Comparison of ENCODE assay signal across 27 mouse cellular contexts in the genomic region with DNA sequence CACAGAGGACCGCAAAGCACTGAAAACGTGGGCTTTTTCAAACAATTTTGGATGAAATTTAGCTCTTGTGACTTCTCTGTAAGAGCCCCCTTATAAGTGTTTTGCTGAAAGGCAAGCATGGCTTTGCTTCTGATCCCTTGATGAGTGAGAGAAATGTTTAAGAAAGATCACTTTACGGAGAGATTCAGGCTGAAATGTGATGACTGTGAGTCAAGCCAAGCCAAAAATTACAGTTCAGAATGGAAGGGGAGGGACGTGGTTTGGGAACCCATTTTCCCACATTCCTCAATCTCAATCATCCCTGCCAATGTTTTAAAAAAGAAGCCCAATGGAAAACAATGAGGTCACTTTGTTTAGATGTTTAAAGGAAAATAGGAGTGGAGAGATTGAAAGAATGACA.
DNase-seq lines count a peak whose midpoint lies in the region; ATAC-seq and TF ChIP-seq lines count a peak whose summit lies in the region.
"Had no signal": no experiment of that assay in that cellular context is flagged by ENCODE, and none has a peak within 500 bp of the region (broad histone marks: within the 10 kb centered on the region; RNA-seq: fewer than 3 reads in every experiment).

No protein-coding gene starts in this region.

- DNase-seq in gastrocnemius, adult 2 months: no peak
- DNase-seq in gastrocnemius, postnatal 25 days: no peak
- DNase-seq in adipocyte (ENCODE audit: low spot score): peak; percentile 34
- DNase-seq in fibroblast of lung, adult 2 months (ENCODE audit: low read depth): peak; percentile 51
- peak; percentile 58 for DNase-seq in limb, embryonic 14.5 days (ENCODE audit: low spot score)
- no peak for DNase-seq in right cerebral cortex, postnatal 36 days (ENCODE audit: low spot score in 2 of 2)
- DNase-seq in stomach, postnatal 0 days (ENCODE audit: low spot score): no peak
- DNase-seq in layer of hippocampus, adult 18-20 months (ENCODE audit: low spot score in 2 of 2): no peak
- DNase-seq: adrenal gland, adult 2 months; cerebellum, adult 11 months; cerebellum, adult 9-11 months; heart, postnatal 14 days; kidney, adult 11 months; kidney, postnatal 36 days; layer of hippocampus, adult 9-11 months; liver; right cerebral cortex, postnatal 14 days; spleen, adult 18-20 months had no signal

- no peak overlapping the region for H3K4me3 ChIP-seq in gastrocnemius, adult 2 months
- no peak overlapping the region for H3K4me3 ChIP-seq in limb, embryonic 14.5 days (replicated peaks; ENCODE audit: low read length)
- no peak overlapping the region for H3K4me3 ChIP-seq in stomach, postnatal 0 days (ENCODE audit: low read depth, low read length)
- H3K4me3 ChIP-seq: forebrain, embryonic 12.5 days; heart, embryonic 12.5 days; kidney, embryonic 15.5 days; liver, embryonic 15.5 days; midbrain, embryonic 12.5 days had no signal

- no peak for TF ChIP-seq POLR2A in limb, embryonic 14.5 days (IDR thresholded peaks at IDR 0.05; ENCODE audit: borderline replicate concordance, extremely low read depth, insufficient read depth, insufficient read length)

- TF ChIP-seq CTCF in gastrocnemius, adult 2 months (IDR thresholded peaks at IDR 0.05): no peak
- TF ChIP-seq CTCF in stomach, postnatal 0 days (IDR thresholded peaks at IDR 0.05; ENCODE audit: low read depth): no peak

- 19% methylated on average over 4 of the region's 4 CpGs for WGBS in limb, embryonic 14.5 days
- 50% methylated on average over 4 of the region's 4 CpGs for WGBS in stomach, postnatal 0 days

- H3K36me3 ChIP-seq in limb, embryonic 14.5 days (ENCODE audit: control insufficient read depth, insufficient read depth, low read length): no peaks in the 10 kb centered on the region
- no peaks in the 10 kb centered on the region for H3K36me3 ChIP-seq in stomach, postnatal 0 days (ENCODE audit: control insufficient read depth, insufficient read depth, low read length)
- H3K36me3 ChIP-seq: forebrain, embryonic 12.5 days; heart, embryonic 12.5 days; kidney, embryonic 15.5 days; liver, embryonic 15.5 days; midbrain, embryonic 12.5 days had no signal

- peaks cover 3% of the 10 kb centered on the region; the same call in 1 of the 2 replicates for H3K4me1 ChIP-seq in limb, embryonic 14.5 days (ENCODE audit: control insufficient read depth, insufficient read depth, low read length)
- no peaks in the 10 kb centered on the region for H3K4me1 ChIP-seq in stomach, postnatal 0 days (replicated peaks; ENCODE audit: control insufficient read depth, insufficient read depth)
- H3K4me1 ChIP-seq: forebrain, embryonic 12.5 days; heart, embryonic 12.5 days; kidney, embryonic 15.5 days; liver, embryonic 15.5 days; midbrain, embryonic 12.5 days had no signal

- H3K27me3 ChIP-seq in limb, embryonic 14.5 days (ENCODE audit: control insufficient read depth, insufficient read depth, low read length): no peaks in the 10 kb centered on the region
- no peaks in the 10 kb centered on the region for H3K27me3 ChIP-seq in stomach, postnatal 0 days (ENCODE audit: control insufficient read depth, insufficient read depth, low read length)
- H3K27me3 ChIP-seq: forebrain, embryonic 12.5 days; heart, embryonic 12.5 days; kidney, embryonic 15.5 days; liver, embryonic 15.5 days; midbrain, embryonic 12.5 days; Patski had no signal

- ATAC-seq in limb, embryonic 14.5 days (ENCODE audit: low FRiP score, low read depth): 0 out of 2 replicates have a peak, but pooled peaks have one; percentile 53
- no peak for ATAC-seq in stomach, postnatal 0 days (ENCODE audit: low FRiP score, low TSS enrichment)
- ATAC-seq: CD4-positive, CD25-positive, alpha-beta regulatory T cell, adult 4 months; hindbrain, postnatal 0 days; lung, postnatal 0 days; Patski had no signal

- intact Hi-C loops in gastrocnemius, adult 2 months (cut with DNase I): no loop called here

- H3K4me2 ChIP-seq in limb, embryonic 14.5 days (replicated peaks; ENCODE audit: low read depth, low read length, severe bottlenecking): no peak overlapping the region
- H3K4me2 ChIP-seq in stomach, postnatal 0 days (replicated peaks; ENCODE audit: low read depth): no peak overlapping the region
- H3K4me2 ChIP-seq: forebrain, embryonic 12.5 days; heart, embryonic 12.5 days; kidney, embryonic 15.5 days; liver, embryonic 15.5 days; midbrain, embryonic 12.5 days had no signal

- no peaks in the 10 kb centered on the region for H3K9me3 ChIP-seq in limb, embryonic 14.5 days (ENCODE audit: control insufficient read depth, low read length)
- no peaks in the 10 kb centered on the region for H3K9me3 ChIP-seq in stomach, postnatal 0 days (ENCODE audit: control insufficient read depth, low read length)
- H3K9me3 ChIP-seq: forebrain, embryonic 12.5 days; heart, embryonic 12.5 days; kidney, embryonic 15.5 days; liver, embryonic 15.5 days; midbrain, embryonic 12.5 days had no signal

- H3K9ac ChIP-seq in limb, embryonic 14.5 days (ENCODE audit: low read depth, low read length, severe bottlenecking): no peak overlapping the region
- H3K9ac ChIP-seq in stomach, postnatal 0 days (ENCODE audit: low read length): no peak overlapping the region
- H3K9ac ChIP-seq: forebrain, embryonic 12.5 days; heart, embryonic 12.5 days; kidney, embryonic 15.5 days; liver, embryonic 15.5 days; midbrain, embryonic 12.5 days had no signal

- 0 out of 2 replicates have a peak overlapping the region, but pooled peaks have one; percentile 24 for H3K27ac ChIP-seq in gastrocnemius, adult 2 months
- 0 out of 2 replicates have a peak overlapping the region, but pooled peaks have one; percentile 26 for H3K27ac ChIP-seq in limb, embryonic 14.5 days (replicated peaks; ENCODE audit: low read depth, low read length)
- no peak overlapping the region for H3K27ac ChIP-seq in stomach, postnatal 0 days (replicated peaks)
- H3K27ac ChIP-seq: forebrain, embryonic 12.5 days; hindbrain, postnatal 0 days; kidney, embryonic 15.5 days; liver, embryonic 15.5 days; midbrain, embryonic 12.5 days had no signal

- no peak for TF ChIP-seq EP300 in stomach, postnatal 0 days (optimal IDR thresholded peaks at IDR 0.05)

Comparison
In these comparisons a context has a peak if more than half of its experiments do, and no peak if none do; other contexts are left out.
1. DNase-seq: peak in adipocyte (single experiment), fibroblast of lung, adult 2 months (single experiment) and limb, embryonic 14.5 days (single experiment); none in gastrocnemius, adult 2 months (single experiment), gastrocnemius, postnatal 25 days (single experiment), right cerebral cortex, postnatal 36 days (0 of 2), stomach, postnatal 0 days (single experiment) and layer of hippocampus, adult 18-20 months (0 of 2).